8 mouse cellular contexts compared by ENCODE assay signal in genomic region chr17:36896583-36896982, GRCm38 (mm10). TPM values are rescaled to one million over a fixed set of nuclear protein-coding genes. Genes with fewer than 3 reads are reported as not detected.
DNase-seq lines count a peak whose midpoint lies in the region; ATAC-seq and TF ChIP-seq lines count a peak whose summit lies in the region.
"Had no signal": no experiment of that assay in that cellular context is flagged by ENCODE, and none has a peak within 500 bp of the region (broad histone marks: within the 10 kb centered on the region; RNA-seq: fewer than 3 reads in every experiment).

No protein-coding gene starts in this region.

- H3K27me3 ChIP-seq in kidney, embryonic 14.5 days (ENCODE audit: control insufficient read depth, insufficient read depth, low read length), result no peaks in the 10 kb centered on the region
- peaks cover 11% of the 10 kb centered on the region for H3K27me3 ChIP-seq in G1E (ENCODE audit: insufficient read depth, low read length)

- no peak overlapping the region for H3K4me2 ChIP-seq in kidney, embryonic 14.5 days (replicated peaks; ENCODE audit: low read depth, low read length)

- peak; percentile 18; the same call in 1 of the 2 replicates for TF ChIP-seq CTCF in G1E (IDR thresholded peaks at IDR 0.05; ENCODE audit: low read depth, low read length)

- no peak for ATAC-seq in kidney, embryonic 14.5 days (ENCODE audit: low FRiP score, low TSS enrichment)
- ATAC-seq in G1E (ENCODE audit: extremely low read depth, insufficient number of reproducible peaks, low FRiP score, poor library complexity, severe bottlenecking), result no peak

- WGBS in kidney, embryonic 14.5 days, result 88% methylated on average over 1 of the region's 1 CpGs

- DNase-seq in kidney, adult 18-20 months, result peak; percentile 31
- DNase-seq in 416B (ENCODE audit: low read depth) (peak; percentile 48), G1E (ENCODE audit: low spot score) (no peak)
- DNase-seq in cerebellum, postnatal 25 days, result peak; percentile 8 to 61
- peak; percentile 37 to 73 for DNase-seq in kidney, postnatal 36 days
- DNase-seq in retina, postnatal 7 days (ENCODE audit: low read depth, low spot score), result peak; percentile 13

- no peak overlapping the region for H3K27ac ChIP-seq in kidney, embryonic 14.5 days (ENCODE audit: low read depth, low read length)

- H3K9ac ChIP-seq in kidney, embryonic 14.5 days (ENCODE audit: low read depth, low read length), result no peak overlapping the region

- H3K9me3 ChIP-seq in kidney, embryonic 14.5 days (ENCODE audit: control insufficient read depth, low read length), result no peaks in the 10 kb centered on the region
- H3K9me3 ChIP-seq in G1E (replicated peaks), result no peaks in the 10 kb centered on the region

- H3K4me1 ChIP-seq in kidney, embryonic 14.5 days (ENCODE audit: control insufficient read depth, insufficient read depth, low read length), result no peaks in the 10 kb centered on the region
- no peaks in the 10 kb centered on the region for H3K4me1 ChIP-seq in G1E (ENCODE audit: insufficient read depth, low read depth, low read length)

- no peaks in the 10 kb centered on the region for H3K36me3 ChIP-seq in kidney, embryonic 14.5 days (ENCODE audit: control insufficient read depth, insufficient read depth, low read length)
- no peaks in the 10 kb centered on the region for H3K36me3 ChIP-seq in G1E (replicated peaks)

- H3K4me3 ChIP-seq in kidney, embryonic 14.5 days (ENCODE audit: low read length), result no peak overlapping the region
- no peak overlapping the region for H3K4me3 ChIP-seq in G1E (ENCODE audit: low read depth, low read length)

RNA-seq across cellular contexts. Expression of gene Trim31, which starts 1.3 kb away (rescaled TPM):
- polyA plus RNA-seq in kidney, embryonic 14.5 days (2014; fragmentation: Nextera tagmentation; extraction: Ambion mirVana), result not detected in 2 replicates
- total RNA-seq in G1E (2014; fragmentation: Nextera tagmentation) (not detected in 2 replicates), G1E (2017) (not detected in 2 replicates)
- polyA plus RNA-seq in G1E (2012), result not detected in 2 replicates
- polyA plus RNA-seq: frontal cortex, adult 2 months had no signal

RNA-seq across cellular contexts. Expression of gene Trim40, which starts 6.7 kb away (rescaled TPM):
- not detected in 2 replicates for polyA plus RNA-seq in kidney, embryonic 14.5 days (2014; fragmentation: Nextera tagmentation; extraction: Ambion mirVana)
- total RNA-seq in G1E (2014; fragmentation: Nextera tagmentation), result not detected in 2 replicates
- 0.12 TPM in 1 of 2 replicates, not detected in the other for total RNA-seq in G1E (2017)
- polyA plus RNA-seq in G1E (2012), result not detected in 2 replicates

RNA-seq across cellular contexts. Expression of gene Trim10, which starts 27.2 kb away (rescaled TPM):
- polyA plus RNA-seq in kidney, embryonic 14.5 days (2014; fragmentation: Nextera tagmentation; extraction: Ambion mirVana), result 1.3 and 2.9 TPM in 2 replicates
- total RNA-seq in G1E (2014; fragmentation: Nextera tagmentation) (8.3 and 18.1 TPM in 2 replicates), G1E (2017) (16.2 and 17.5 TPM in 2 replicates)
- polyA plus RNA-seq in G1E (2012), result 2.7 and 6.1 TPM in 2 replicates

RNA-seq across cellular contexts. Expression of gene Trim15, which starts 29.6 kb away (rescaled TPM):
- 0.10 and 0.23 TPM in 2 replicates for polyA plus RNA-seq in kidney, embryonic 14.5 days (2014; fragmentation: Nextera tagmentation; extraction: Ambion mirVana)
- total RNA-seq in G1E (2014; fragmentation: Nextera tagmentation), result not detected in 2 replicates
- 0.22 TPM in 1 of 2 replicates, not detected in the other for total RNA-seq in G1E (2017)
- polyA plus RNA-seq in G1E (2012), result not detected in 2 replicates

RNA-seq across cellular contexts. Expression of gene Rnf39, which starts 46.1 kb away (rescaled TPM):
- 0.22 and 0.37 TPM in 2 replicates for polyA plus RNA-seq in kidney, embryonic 14.5 days (2014; fragmentation: Nextera tagmentation; extraction: Ambion mirVana)
- total RNA-seq in G1E (2014; fragmentation: Nextera tagmentation), result not detected in 2 replicates
- not detected in 2 replicates for total RNA-seq in G1E (2017)
- polyA plus RNA-seq in G1E (2012), result not detected in 2 replicates
